Mouse (Mus musculus) heart, adult 2 months (tissue): Measurements from ENCODE around the gene Esr1.

ENCODE experiments used
- EP300 ChIP-seq: fragments of 200-500 bp; IDR thresholded peaks from 2 replicates; pipeline ENCODE4 v1.6.1; 2011; ENCODE audit warnings: low read depth, low read length, control low read depth; ENCODE audit not compliant: insufficient read depth
- POLR2A ChIP-seq: fragments of 200-500 bp; IDR thresholded peaks from 2 replicates; pipeline ENCODE4 v1.6.1; 2011; ENCODE audit warnings: mild to moderate bottlenecking, low read depth, low read length, control low read depth; ENCODE audit not compliant: insufficient read depth

DNA sequence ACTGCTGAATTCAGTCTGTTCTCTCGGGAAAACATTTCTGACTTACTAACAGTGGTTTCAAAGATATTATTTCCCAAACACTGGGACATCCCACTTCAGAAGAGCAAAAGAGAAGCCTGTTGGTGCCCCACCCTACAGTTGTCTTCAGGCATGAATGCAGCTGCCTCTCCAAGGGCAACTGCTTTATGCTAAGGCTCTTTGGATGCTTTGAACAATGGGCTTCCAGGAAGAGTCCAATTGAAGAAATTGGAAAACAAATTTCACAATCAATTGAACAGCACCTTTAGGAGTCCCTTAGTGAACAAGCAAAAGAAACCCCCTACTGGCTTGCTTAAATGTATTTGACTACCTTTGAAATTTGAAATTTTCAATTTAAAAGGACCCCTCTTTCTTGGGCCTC, 415.8 kb downstream of the Esr1 start:
- TF ChIP-seq POLR2A (no peak), EP300 (no peak)
